Mouse (Mus musculus): ENCODE data around the gene Gm28168. TPM values are rescaled to one million over a fixed set of nuclear protein-coding genes. Genes with fewer than 3 reads are reported as not detected.

The Gm28168 gene
- not detected in 2 replicates for polyA plus RNA-seq (2012; rRNA removed; ENCODE audit: low replicate concordance)

DNA sequence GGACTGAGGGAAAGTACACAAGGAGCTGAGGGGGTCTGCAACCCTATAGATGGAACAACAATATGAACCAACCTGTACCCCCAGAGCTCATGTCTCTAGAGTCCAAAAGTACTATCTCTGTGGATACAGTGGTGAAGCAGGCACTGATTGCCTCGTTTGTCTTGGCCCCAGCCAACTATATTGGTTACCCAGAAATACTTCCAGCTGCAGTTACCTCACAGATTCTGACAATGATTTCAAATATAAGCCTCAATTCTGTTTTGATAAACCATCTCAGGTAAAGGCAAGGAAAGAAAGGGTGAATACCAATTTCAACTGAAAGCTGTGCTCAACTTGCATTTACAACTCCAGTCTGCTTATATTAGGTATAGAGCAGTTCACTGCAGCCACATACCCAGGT is at the start of gene Gm28168:
TSS of gene Gm28168 (plus strand) at position 301 of the 400 bp plus-strand sequence.

DNA sequence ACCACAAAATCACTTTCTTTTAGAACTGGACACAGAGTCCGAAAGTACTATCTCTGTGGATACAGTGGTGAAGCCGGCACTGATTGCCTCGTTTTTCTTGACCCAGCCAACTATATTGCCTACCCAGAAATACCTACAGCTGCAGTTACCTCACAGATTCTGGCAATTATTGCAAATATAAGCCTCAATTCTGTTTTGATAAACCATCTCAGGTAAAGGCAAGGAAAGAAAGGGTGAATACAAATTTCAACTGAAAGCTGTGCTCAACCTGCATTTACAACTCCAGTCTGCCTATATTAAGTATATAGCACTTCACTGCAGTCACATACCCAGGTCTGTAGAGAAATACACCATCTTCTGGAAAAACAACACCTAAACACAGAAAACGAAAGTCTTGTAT is 37.8 kb downstream of the Gm28168 start, which contains the start of gene Gm7145:
TSS of gene Gm7145 (plus strand) at position 301 of the 400 bp plus-strand sequence.

Other genes starting within 250 kb of the Gm28168 start
- not detected in 2 replicates for gene Gm28363, start 230.9 kb upstream of the Gm28168 start, polyA plus RNA-seq (2012; rRNA removed; ENCODE audit: low replicate concordance)
- gene B020011L13Rik, start 146.9 kb upstream of the Gm28168 start, polyA plus RNA-seq (2012; rRNA removed; ENCODE audit: low replicate concordance) = not detected in 2 replicates
- gene Gm28360, start 97.9 kb upstream of the Gm28168 start, polyA plus RNA-seq (2012; rRNA removed; ENCODE audit: low replicate concordance) = not detected in 2 replicates
- not detected in 2 replicates for gene Gm7145, start 37.9 kb downstream of the Gm28168 start, polyA plus RNA-seq (2012; rRNA removed; ENCODE audit: low replicate concordance)
- gene Gm29106, start 248.5 kb downstream of the Gm28168 start, polyA plus RNA-seq (2012; rRNA removed; ENCODE audit: low replicate concordance) = not detected in 2 replicates

Measured in duodenum, adult 2 months (tissue).